Mouse (Mus musculus) ES-Bruce4 (cell line): ENCODE data around the gene Sall4. TPM values are rescaled to one million over a fixed set of nuclear protein-coding genes. Genes with fewer than 3 reads are reported as not detected.
A peak's percentile ranks its signal among the peaks of the same experiment; 100 is the strongest.
"Not testable (repeated sequence)": the region's sequence is repeated elsewhere in the genome, so short reads cannot be mapped to it uniquely, and the experiment has no call there.

ENCODE experiments used
- H3K27ac ChIP-seq: 2 replicates; pipeline ENCODE4 v1.5.1; 2012; ENCODE audit warnings: low read length, inconsistent platforms; ENCODE audit not compliant: insufficient read depth
- H3K27me3 ChIP-seq: 2 replicates; pipeline ENCODE4 v1.6.1; 2012; ENCODE audit warnings: mild to moderate bottlenecking, low read length, inconsistent platforms; ENCODE audit not compliant: control insufficient read depth, poor library complexity, insufficient read depth, severe bottlenecking
- H3K36me3 ChIP-seq: 2 replicates; pipeline ENCODE4 v1.6.1; 2012; ENCODE audit warnings: inconsistent platforms, mild to moderate bottlenecking, low read length, moderate library complexity; ENCODE audit not compliant: control insufficient read depth, poor library complexity, insufficient read depth, severe bottlenecking
- H3K4me1 ChIP-seq: one replicate; pipeline ENCODE4 v1.8.1; 2011; ENCODE audit warnings: low read length; ENCODE audit not compliant: control insufficient read depth, insufficient read depth
- H3K4me3 ChIP-seq: 2 replicates; pipeline ENCODE4 v1.5.1; 2011; ENCODE audit warnings: low read depth, mild to moderate bottlenecking, low read length
- H3K9ac ChIP-seq: 2 replicates; pipeline ENCODE4 v1.6.1; 2012; ENCODE audit warnings: low read depth, mild to moderate bottlenecking, inconsistent platforms; ENCODE audit not compliant: poor library complexity, severe bottlenecking
- H3K9me3 ChIP-seq: replicated peaks from 2 replicates; pipeline ENCODE4 v1.6.1; 2012; ENCODE audit warnings: mild to moderate bottlenecking, low read length, inconsistent platforms; ENCODE audit not compliant: control insufficient read depth, poor library complexity, insufficient read depth, severe bottlenecking
- CTCF ChIP-seq: IDR thresholded peaks from one replicate; pipeline ENCODE4 v1.8.1; 2011; ENCODE audit warnings: low read depth, low read length
- EP300 ChIP-seq: IDR thresholded peaks from 2 replicates; pipeline ENCODE4 v1.6.1; 2011; ENCODE audit warnings: low read depth, low read length; ENCODE audit not compliant: insufficient read depth
- POLR2A ChIP-seq: IDR thresholded peaks from one replicate; pipeline ENCODE4 v1.8.1; 2011; ENCODE audit warnings: low read length; ENCODE audit not compliant: insufficient read depth
- polyA plus RNA-seq: library from polyadenylated mRNA; stranded (reverse); fragments of >200 nt; gene quantifications from 2 replicates; pipeline ENCODE4 v1.2.4, GENCODE M21; 2011; ENCODE audit warnings: low read depth; ENCODE audit not compliant: missing spikeins, insufficient read depth, insufficient read length

The Sall4 gene
- polyA plus RNA-seq, 1 experiment: 245 TPM

DNA sequence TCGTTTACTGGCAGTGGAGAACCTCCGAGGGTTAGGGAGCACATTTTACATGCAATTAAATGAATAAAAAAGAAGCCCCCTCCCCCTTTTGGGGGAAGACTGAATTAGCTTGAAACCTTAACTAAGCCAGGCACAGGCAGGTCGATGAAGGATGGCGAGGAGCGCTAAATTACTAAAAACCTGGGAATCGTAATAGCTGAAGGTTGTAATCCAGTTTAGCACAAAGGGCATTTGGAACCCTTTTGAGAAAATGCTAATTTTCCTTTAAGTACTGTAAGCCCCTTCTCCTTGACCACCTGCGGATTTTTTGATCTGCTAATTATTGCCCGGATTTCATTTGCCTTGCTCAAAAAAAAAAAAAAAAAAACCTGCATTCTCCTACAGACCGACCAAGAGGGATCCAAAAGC, 3.3 kb downstream of the Sall4 start:
- no peaks in the 10 kb centered on the region for H3K27me3 ChIP-seq
- H3K4me1 ChIP-seq: peaks cover 6% of the 10 kb centered on the region

DNA sequence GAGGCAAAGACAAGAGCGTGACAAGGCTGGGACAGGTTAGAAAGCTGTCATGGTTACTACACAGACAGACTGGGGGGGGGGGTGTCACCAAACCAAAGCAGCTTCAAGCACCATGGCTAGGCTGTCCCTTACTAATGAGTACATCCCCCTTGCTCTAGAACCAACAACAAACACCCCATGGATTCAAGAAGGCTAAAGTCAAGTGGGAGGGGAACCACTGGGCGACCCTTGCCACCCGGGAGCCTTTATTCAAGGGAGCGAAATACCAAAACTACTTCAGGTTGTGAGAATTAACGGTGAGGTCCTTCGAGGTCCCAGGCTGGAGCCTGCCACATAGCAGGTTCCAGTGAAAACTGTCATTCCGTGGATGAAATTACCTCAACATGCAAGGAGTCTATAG, 4.0 kb downstream of the Sall4 start:
- H3K27ac ChIP-seq: peak overlapping the region; percentile 95
- H3K9me3 ChIP-seq: no peaks in the 10 kb centered on the region
- peak overlapping the region; percentile 99 for H3K9ac ChIP-seq
- H3K4me3 ChIP-seq: peak overlapping the region; percentile 62
- TF ChIP-seq POLR2A: no peak
- no peak for TF ChIP-seq CTCF
- TF ChIP-seq EP300: no peak
- H3K4me1 ChIP-seq: peaks cover 8% of the 10 kb centered on the region
- 0 out of 2 replicates have a peak, but pooled peaks cover 7% of the 10 kb centered on the region for H3K36me3 ChIP-seq
- H3K27me3 ChIP-seq: no peaks in the 10 kb centered on the region

More for the DNA sequence above, 3.3 kb downstream of the Sall4 start:
- Histone ChIP-seq H3K9me3 (no peaks in the 10 kb centered on the region), H3K27ac (peak overlapping the region; percentile 95), H3K9ac (peak overlapping the region; percentile 99), H3K4me3 (peak overlapping the region; percentile 90), H3K36me3 (0 out of 2 replicates have a peak, but pooled peaks cover 5% of the 10 kb centered on the region)
- TF ChIP-seq EP300 (no peak), POLR2A (no peak), CTCF (no peak)

DNA sequence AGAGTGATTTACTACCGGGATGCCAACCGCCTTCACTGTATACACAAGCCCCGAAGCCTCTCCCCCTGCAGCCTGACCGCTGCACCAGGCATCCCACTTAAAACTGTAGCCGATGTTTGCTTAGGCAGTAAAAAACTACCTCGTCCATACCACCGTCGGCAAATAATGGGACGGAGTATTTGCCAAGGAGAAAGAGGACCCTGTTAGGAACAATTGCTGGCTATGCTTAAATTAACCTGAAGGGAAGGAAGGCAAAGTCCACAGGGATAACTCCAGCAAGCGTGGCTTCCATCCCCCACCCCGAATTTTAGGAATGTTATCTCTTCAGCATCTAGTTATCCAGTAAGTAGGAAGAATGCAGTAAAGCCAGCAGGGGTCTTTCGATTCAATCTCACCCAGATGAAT, 5.3 kb downstream of the Sall4 start:
- H3K27ac ChIP-seq: peak overlapping the region; percentile 92
- 0 out of 2 replicates have a peak, but pooled peaks cover 7% of the 10 kb centered on the region for H3K36me3 ChIP-seq
- peak overlapping the region; percentile 68 for H3K4me3 ChIP-seq
- H3K9ac ChIP-seq: peak overlapping the region; percentile 99
- TF ChIP-seq CTCF (no peak), POLR2A (no peak), EP300 (no peak)
- H3K27me3 ChIP-seq: no peaks in the 10 kb centered on the region
- H3K4me1 ChIP-seq: peaks cover 3% of the 10 kb centered on the region
- no peaks in the 10 kb centered on the region for H3K9me3 ChIP-seq

DNA sequence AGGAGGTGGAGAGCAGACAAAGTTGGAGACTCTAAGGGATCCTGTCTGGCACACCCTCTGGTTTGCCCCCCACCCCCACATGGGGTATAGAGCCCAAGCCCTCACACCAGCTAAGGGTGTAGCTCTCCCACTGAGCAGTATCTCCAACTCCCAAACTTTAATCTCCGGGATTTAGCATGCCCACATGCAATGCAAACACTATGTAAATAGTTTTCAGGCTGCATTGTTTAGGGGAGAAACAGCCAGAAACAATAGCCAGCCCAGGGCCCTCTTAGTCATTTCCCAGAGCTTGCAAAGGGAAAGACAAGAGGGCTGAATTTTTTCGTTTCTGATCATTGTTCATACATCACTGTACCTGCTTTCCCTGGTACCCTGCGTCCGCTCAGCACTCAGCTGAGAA, 5.8 kb downstream of the Sall4 start:
- Histone ChIP-seq H3K36me3 (peaks cover 8% of the 10 kb centered on the region; the same call in 1 of the 2 replicates), H3K27ac (peak overlapping the region; percentile 92), H3K9me3 (no peaks in the 10 kb centered on the region), H3K9ac (peak overlapping the region; percentile 99), H3K4me1 (peaks cover 3% of the 10 kb centered on the region), H3K4me3 (peak overlapping the region; percentile 68), H3K27me3 (no peaks in the 10 kb centered on the region)
- no peak for TF ChIP-seq CTCF
- no peak for TF ChIP-seq POLR2A
- TF ChIP-seq EP300: no peak

DNA sequence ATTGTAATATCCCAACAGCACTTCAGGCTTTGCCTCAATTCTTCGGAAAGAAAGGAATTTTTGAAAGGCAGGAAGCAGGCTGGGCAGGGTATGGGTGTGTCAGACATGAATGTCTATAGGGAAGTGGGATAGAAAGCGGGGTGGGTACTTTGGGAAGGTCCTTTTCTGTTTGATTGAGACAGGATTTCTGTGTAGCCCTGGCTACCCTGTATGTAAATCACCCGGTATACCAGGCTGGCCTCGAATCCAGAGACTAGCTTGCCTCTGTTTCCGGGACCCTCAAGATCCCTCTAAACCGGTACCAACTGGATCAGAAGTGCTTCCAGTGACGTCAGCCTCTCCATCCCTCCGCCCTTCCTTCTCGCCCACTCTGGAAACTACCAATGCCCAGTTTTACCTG, 6.6 kb downstream of the Sall4 start:
- H3K4me1 ChIP-seq: peaks cover 3% of the 10 kb centered on the region
- H3K9me3 ChIP-seq: no peaks in the 10 kb centered on the region
- peak overlapping the region; percentile 99 for H3K9ac ChIP-seq
- H3K4me3 ChIP-seq: peak overlapping the region; percentile 64
- H3K36me3 ChIP-seq: peaks cover 16% of the 10 kb centered on the region
- H3K27me3 ChIP-seq: no peaks in the 10 kb centered on the region
- TF ChIP-seq EP300 (0 out of 2 replicates have a peak, but pooled peaks have one; percentile 4), CTCF (no peak)
- H3K27ac ChIP-seq: peak overlapping the region; percentile 92

DNA sequence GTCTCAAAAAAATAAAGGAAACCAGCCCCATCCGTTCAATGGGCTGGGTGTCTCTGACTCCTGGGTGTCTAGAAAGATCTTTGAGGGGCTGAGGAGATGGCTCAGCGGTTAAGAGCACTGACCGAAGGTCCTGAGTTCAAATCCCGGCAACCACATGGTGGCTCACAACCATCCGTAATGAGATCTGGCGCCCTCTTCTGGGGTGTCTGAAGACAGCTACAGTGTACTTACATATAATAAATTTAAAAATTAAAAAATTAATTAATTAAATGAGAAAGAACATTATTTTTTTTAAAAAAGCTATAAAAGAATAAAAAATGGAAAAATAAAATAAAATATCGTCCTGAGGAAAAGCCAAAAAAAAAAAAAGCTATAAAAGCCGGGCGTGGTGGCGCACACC, 23.3 kb downstream of the Sall4 start:
- not testable (repeated sequence) for H3K9ac ChIP-seq, H3K4me1 ChIP-seq, H3K4me3 ChIP-seq, H3K27me3 ChIP-seq, H3K9me3 ChIP-seq, H3K27ac ChIP-seq
- H3K36me3 ChIP-seq: peaks cover 14% of the 10 kb centered on the region
